Mouse (Mus musculus) hindbrain, embryonic 16.5 days (tissue): ENCODE results near the gene Tcte1. TPM values are rescaled to one million over a fixed set of nuclear protein-coding genes. Genes with fewer than 3 reads are reported as not detected.

ENCODE experiments used
- ATAC-seq: fragments of 200-750 bp; cut with Nextera tagmentation; 2 replicates; pipeline ENCODE4 v1.8.0; 2017; ENCODE audit warnings: moderate TSS enrichment, moderate library complexity
- H3K27ac ChIP-seq: fragments of 300-500 bp; sonication (generic); 2 replicates; pipeline ENCODE4 v1.5.1; 2014; ENCODE audit warnings: low read depth, mild to moderate bottlenecking, control low read depth, low read length, moderate library complexity
- H3K27me3 ChIP-seq: fragments of 300-500 bp; sonication (generic); replicated peaks from 2 replicates; pipeline ENCODE4 v1.6.1; 2014; ENCODE audit warnings: low read length; ENCODE audit not compliant: control insufficient read depth, insufficient read depth
- H3K36me3 ChIP-seq: fragments of 300-500 bp; sonication (generic); 2 replicates; pipeline ENCODE4 v1.6.1; 2014; ENCODE audit warnings: mild to moderate bottlenecking, low read length, moderate library complexity, mixed read lengths; ENCODE audit not compliant: control insufficient read depth, insufficient read depth
- H3K4me1 ChIP-seq: fragments of 300-500 bp; sonication (generic); 2 replicates; pipeline ENCODE4 v1.6.1; 2014; ENCODE audit warnings: low read depth, low read length; ENCODE audit not compliant: control insufficient read depth, insufficient read depth
- H3K4me2 ChIP-seq: fragments of 300-500 bp; sonication (generic); 2 replicates; pipeline ENCODE4 v1.6.1; 2014; ENCODE audit warnings: mild to moderate bottlenecking, low read length, control low read depth, moderate library complexity
- H3K4me3 ChIP-seq: fragments of 300-500 bp; sonication (generic); 2 replicates; pipeline ENCODE4 v1.5.1; 2014; ENCODE audit warnings: mild to moderate bottlenecking, low read length, control low read depth, moderate library complexity
- H3K9ac ChIP-seq: fragments of 300-500 bp; sonication (generic); 2 replicates; pipeline ENCODE4 v1.6.1; 2014; ENCODE audit warnings: low read depth, mild to moderate bottlenecking, control low read depth, low read length, moderate library complexity
- H3K9me3 ChIP-seq: fragments of 300-500 bp; sonication (generic); 2 replicates; pipeline ENCODE4 v1.6.1; 2014; ENCODE audit warnings: mild to moderate bottlenecking, low read length, moderate library complexity; ENCODE audit not compliant: control insufficient read depth
- WGBS: fragments of 180-500 bp; shearing (Covaris S2); extraction: QIAGEN DNeasy Blood & Tissue Kit; methylation state at CpG from one replicate; pipeline ENCODE4 v1.1.7; 2014; 5-methylcytosine and 5-hydroxymethylcytosine counted together
- polyA plus RNA-seq: library from polyadenylated mRNA; unstranded; fragments of >200 nt; fragmentation: Nextera tagmentation; extraction: Ambion mirVana; gene quantifications from 2 replicates; pipeline ENCODE4 v1.2.1, GENCODE M21; 2015

The Tcte1 gene
- polyA plus RNA-seq, 1 experiment from 2014 or later: 6.3 TPM

DNA sequence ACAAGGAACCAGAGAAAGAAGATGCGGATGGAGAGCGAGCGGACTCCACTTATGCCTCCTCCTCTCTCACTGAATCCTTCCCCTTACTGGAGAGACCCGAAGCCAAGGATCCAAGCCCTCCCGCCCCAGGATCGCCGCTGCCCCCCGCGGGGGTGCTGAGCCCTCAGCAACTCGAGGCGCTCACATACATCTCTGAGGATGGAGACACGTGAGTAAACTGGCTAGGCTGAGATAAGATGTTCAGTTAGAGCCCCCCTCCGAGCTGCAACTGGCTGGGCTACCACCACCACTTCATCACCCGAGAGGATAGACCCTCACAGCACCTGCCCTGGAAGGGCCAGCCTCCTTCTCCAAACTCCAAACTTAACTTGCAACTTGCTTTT lies 32.9 kb downstream of the Tcte1 start:
- peaks cover 2% of the 10 kb centered on the region for H3K27me3 ChIP-seq
- no peaks in the 10 kb centered on the region for H3K9me3 ChIP-seq
- H3K9ac ChIP-seq: peak overlapping the region; percentile 68
- H3K27ac ChIP-seq: no peak overlapping the region
- H3K4me2 ChIP-seq: peak overlapping the region; percentile 89
- ATAC-seq: no peak
- peaks cover 15% of the 10 kb centered on the region for H3K4me1 ChIP-seq
- peak overlapping the region; percentile 74 for H3K4me3 ChIP-seq
- 1% methylated on average over 14 of the region's 14 CpGs for WGBS
- no peaks in the 10 kb centered on the region for H3K36me3 ChIP-seq

DNA sequence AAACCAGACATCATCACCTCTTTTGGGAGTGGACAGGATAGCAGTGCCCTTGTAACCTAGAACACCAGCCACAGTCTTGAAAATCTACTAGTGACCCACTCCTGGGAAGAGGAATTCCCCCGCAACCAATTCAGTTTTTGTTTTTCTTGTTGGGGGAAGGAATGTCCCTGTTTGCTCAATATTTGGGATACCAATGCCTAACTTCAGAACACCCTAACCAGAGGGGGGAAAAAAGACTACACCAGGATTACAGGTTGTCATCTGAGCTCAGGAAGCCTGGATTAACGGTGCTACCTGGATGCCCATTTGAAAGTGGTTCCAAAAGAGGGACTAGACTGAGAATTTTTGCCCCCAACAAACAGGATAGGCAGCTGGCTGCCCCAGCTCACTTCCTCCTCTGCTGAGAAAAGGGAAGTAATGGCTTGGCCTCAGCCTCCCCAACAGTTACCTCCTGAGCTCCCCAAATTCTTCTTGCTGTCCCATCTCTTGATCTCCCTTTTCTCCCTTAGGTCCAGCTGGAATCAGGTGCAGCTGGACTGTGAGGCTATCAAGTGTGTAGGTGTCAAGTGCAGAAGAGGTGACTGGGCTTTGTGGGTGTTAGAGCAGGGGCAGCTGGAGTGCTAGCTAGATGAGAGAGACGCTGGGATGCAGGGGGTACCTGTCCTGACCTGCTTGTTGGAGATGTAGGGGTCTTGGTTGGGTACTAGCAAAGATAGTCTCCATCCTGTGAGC lies 33.4 kb downstream of the Tcte1 start:
- H3K4me3 ChIP-seq: peak overlapping the region; percentile 74
- no peak for ATAC-seq
- H3K27me3 ChIP-seq: peaks cover 2% of the 10 kb centered on the region
- peak overlapping the region; percentile 68; the same call in 1 of the 2 replicates for H3K9ac ChIP-seq
- no peaks in the 10 kb centered on the region for H3K36me3 ChIP-seq
- no peak overlapping the region for H3K27ac ChIP-seq
- H3K4me2 ChIP-seq: peak overlapping the region; percentile 89
- H3K4me1 ChIP-seq: peaks cover 15% of the 10 kb centered on the region
- no peaks in the 10 kb centered on the region for H3K9me3 ChIP-seq
- WGBS: 75% methylated on average over 3 of the region's 3 CpGs

DNA sequence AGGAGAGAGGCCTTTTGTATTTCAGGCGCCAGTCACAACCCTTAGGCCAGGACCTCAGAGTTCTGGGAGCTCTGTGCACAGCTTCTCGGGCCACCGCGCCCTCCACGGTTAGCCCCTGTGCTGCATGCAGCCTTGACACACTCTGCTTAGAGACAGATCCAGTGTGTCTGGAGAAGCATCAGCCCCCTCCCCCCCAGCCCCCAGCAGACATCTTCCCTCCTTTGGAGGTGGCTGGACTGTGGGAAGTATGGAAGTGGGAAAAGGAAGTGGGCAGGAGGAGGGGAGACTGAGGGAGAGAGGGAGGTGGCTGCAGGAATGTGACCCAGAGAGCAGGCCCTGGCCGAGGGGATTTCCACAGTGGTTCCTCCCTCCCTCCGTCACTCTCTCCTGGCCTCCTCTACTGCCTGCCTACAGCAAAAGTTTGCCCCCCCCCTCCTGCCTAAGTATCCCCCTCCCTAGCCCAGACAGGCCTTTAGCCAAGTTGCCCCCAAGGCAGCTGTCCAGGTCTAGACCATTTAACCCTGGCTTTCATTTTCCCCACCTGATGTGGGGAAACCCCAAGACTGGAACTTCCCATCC lies 34.1 kb downstream of the Tcte1 start:
- Histone ChIP-seq H3K36me3 (no peaks in the 10 kb centered on the region), H3K27ac (no peak overlapping the region), H3K4me3 (no peak overlapping the region), H3K27me3 (peaks cover 2% of the 10 kb centered on the region), H3K4me1 (peaks cover 11% of the 10 kb centered on the region), H3K4me2 (no peak overlapping the region; the same call in 1 of the 2 replicates), H3K9ac (no peak overlapping the region; the same call in none of the 2 replicates), H3K9me3 (no peaks in the 10 kb centered on the region)
- ATAC-seq: no peak
- WGBS: 69% methylated on average over 6 of the region's 7 CpGs

DNA sequence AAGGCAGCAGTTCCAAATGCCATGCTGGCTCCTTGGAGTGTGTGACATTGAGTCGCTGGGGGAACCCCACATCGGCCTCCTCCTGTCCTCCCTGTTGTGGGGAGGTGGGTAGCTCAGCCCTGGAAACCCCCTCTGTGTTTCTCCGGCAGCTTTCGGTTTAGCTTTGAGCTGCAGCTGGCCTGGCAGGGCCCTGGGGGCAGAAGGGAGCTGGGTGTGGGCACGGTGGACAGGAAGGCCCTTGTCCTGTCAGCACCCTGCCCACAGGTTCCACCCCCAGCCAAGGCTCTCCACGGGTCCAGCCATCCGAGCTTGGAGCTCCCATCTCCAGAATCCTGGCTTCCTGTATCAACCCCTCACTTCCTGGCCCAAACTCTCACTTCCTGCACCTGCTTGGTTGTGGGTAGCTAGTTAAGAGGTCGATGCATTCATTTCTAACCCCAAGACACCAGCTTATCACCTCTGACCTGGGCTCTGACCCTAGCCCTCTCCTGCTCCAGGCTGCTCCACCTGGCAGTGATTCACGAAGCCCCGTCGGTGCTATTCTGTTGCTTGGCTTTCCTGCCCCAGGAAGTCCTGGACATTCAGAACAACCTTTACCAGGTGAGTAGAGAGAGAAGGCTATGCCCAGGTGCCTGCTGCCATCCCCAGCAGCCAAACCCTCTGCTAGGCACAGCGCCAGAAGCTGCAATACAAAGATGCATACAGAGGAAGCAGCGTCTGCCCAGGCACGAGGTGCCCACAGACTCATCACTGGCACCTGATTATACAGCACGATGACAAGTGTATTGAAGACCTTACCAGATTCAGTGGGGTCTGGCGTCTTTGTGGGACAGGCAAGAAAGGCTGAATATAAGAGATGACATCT lies 35.0 kb downstream of the Tcte1 start:
- 71% methylated on average over 16 of the region's 16 CpGs for WGBS
- ATAC-seq: no peak
- Histone ChIP-seq H3K36me3 (no peaks in the 10 kb centered on the region), H3K4me1 (peaks cover 11% of the 10 kb centered on the region), H3K27me3 (peaks cover 2% of the 10 kb centered on the region), H3K4me2 (no peak overlapping the region; the same call in 1 of the 2 replicates), H3K9me3 (no peaks in the 10 kb centered on the region), H3K4me3 (no peak overlapping the region), H3K9ac (peak overlapping the region; percentile 29; the same call in 1 of the 2 replicates), H3K27ac (no peak overlapping the region)

DNA sequence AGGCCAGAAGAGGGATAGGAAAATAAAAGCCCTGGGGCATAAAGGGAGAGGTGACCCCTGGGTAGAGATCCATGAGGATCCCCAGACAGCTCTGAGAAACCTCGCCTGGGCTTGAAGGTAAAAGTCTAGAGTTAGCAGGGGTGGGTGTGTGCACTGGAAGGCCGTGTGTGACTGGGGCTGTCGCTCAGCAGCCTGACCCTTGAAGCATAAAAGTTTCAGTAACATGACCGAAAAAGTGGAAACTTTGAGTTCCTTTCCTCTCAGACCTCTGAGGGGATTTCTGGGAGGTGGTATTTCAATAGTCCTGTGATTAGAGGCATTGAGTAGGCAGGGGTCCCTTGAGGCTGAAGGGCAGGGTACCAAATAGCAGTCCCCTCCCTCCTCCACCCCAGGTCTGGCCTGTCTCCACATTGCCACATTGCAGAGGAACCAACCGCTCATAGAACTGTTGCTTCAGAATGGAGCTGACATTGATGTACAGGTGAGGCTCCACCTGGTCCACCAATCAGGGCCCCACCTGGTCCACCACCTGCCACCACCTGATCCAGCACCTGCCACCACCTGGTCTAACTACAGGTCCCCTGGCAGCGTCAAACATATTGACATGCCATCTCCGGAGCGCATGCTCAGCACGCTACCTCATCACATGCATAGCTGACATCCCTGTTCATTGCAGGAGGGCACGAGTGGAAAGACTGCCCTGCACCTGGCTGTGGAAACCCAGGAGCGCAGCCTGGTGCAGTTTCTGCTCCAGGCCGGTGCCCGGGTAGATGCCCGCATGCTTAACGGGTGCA lies 36.7 kb downstream of the Tcte1 start:
- Histone ChIP-seq H3K36me3 (no peaks in the 10 kb centered on the region), H3K27ac (no peak overlapping the region), H3K27me3 (peaks cover 2% of the 10 kb centered on the region), H3K9me3 (no peaks in the 10 kb centered on the region), H3K4me2 (no peak overlapping the region), H3K4me1 (peaks cover 17% of the 10 kb centered on the region), H3K4me3 (no peak overlapping the region), H3K9ac (no peak overlapping the region)
- no peak for ATAC-seq
- WGBS: 87% methylated on average over 15 of the region's 15 CpGs

DNA sequence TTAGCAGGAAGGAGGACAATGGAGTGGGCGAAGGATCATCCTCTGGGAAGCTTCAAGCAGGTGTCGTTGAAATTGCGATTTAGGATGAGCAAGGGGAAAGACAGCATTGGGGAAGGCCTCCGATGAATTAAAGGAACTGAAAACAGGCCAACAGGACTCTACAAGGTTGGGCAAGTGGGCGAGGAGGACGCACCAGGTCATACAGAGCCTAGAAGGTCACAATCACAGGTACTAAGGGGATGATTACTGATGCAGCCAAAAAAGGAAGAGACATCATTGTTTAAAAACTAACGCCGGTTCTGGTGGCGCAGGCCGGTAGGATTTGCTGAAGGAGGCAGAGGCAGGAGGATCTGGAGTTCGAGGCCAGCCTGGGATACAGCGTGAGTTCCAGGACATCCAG lies 40.0 kb downstream of the Tcte1 start:
- H3K9ac ChIP-seq: no peak overlapping the region
- no peak overlapping the region for H3K4me3 ChIP-seq
- no peaks in the 10 kb centered on the region for H3K9me3 ChIP-seq
- no peak overlapping the region for H3K27ac ChIP-seq
- WGBS: 80% methylated on average over 12 of the region's 12 CpGs
- no peak for ATAC-seq
- H3K4me1 ChIP-seq: peaks cover 10% of the 10 kb centered on the region
- H3K36me3 ChIP-seq: peaks cover 15% of the 10 kb centered on the region
- H3K4me2 ChIP-seq: no peak overlapping the region; the same call in 1 of the 2 replicates
- H3K27me3 ChIP-seq: no peaks in the 10 kb centered on the region

DNA sequence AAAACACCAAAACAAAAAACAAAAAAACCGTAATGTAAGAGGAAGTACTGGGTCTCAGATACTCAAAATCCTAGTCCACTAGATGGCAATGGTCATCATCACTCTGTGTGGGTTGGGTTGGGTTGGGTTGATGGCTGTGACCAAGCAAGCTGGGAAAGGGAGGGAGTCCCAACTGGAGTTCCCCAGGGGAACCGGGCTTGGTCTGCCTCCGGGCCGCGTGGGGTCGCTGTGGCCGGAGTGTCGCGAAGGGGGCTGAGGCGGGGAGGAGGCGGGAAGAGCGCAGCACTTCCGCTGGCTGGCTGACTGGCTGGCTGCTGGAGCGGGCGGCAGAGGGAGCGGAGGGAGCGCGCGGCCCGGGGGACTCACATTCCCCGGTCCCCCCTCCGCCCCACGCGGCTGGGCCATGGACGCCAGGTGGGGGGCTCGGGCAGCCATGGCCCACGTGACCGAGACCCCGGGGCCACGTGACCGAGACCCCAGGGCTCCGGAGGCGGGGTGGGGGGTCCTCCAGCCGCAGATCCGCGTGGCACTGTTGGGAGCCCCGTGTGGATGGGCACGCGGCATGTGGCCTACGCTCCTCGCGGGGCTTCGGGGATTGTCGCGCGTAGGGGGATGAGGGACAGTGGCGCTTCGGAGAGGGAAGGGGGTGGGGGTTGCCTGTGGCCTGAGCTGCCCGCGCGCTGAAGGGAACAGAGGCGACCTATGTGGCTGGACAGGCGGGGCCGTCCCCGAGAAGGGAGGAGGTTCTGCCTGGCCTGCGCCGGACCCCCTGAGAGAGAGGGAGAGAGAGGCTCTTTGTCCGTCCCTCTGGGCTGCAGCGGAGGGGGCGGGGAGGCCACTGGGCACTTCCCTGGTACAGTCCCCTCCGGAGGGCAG lies 40.7 kb downstream of the Tcte1 start, which contains the start of gene Slc35b2:
Gene Slc35b2 (plus strand): TSS at position 220 of the 876 bp plus-strand sequence.
- peak within 1 kb of the TSS; percentile 84 for H3K4me2 ChIP-seq
- no peaks in the 10 kb centered on the region for H3K9me3 ChIP-seq
- WGBS: under 1% methylated on average over 47 of the region's 61 CpGs

DNA sequence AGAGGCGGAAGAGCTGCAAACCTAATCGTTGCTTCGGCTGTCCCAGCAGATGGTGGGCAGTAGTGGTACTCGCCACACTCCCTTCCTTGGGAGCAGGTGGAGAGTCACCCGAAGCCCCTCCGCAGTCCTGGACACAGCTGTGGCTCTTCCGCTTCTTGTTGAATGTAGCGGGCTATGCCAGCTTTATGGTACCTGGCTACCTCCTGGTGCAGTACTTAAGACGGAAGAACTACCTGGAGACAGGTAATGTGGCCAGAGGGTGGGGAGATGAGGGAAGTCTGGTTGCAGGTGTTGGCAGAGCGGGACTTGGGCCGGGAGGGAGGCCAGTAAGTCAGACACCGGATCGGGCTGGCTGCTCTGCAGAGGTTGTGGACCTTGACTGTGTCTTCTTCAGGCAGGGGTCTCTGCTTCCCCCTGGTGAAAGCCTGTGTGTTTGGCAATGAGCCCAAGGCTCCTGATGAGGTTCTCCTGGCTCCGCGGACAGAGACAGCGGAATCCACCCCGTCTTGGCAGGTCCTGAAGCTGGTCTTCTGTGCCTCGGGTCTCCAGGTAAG lies 41.4 kb downstream of the Tcte1 start:
- WGBS: 7% methylated on average over 18 of the region's 18 CpGs
- peaks cover 29% of the 10 kb centered on the region for H3K36me3 ChIP-seq
- peak overlapping the region; percentile 75 for H3K9ac ChIP-seq
- peak overlapping the region; percentile 85 for H3K27ac ChIP-seq
- peak overlapping the region; percentile 84 for H3K4me2 ChIP-seq
- no peaks in the 10 kb centered on the region for H3K9me3 ChIP-seq
- peak; percentile 0; the same call in 1 of the 2 replicates for ATAC-seq
- H3K4me3 ChIP-seq: peak overlapping the region; percentile 66
- peaks cover 10% of the 10 kb centered on the region for H3K4me1 ChIP-seq
- H3K27me3 ChIP-seq: no peaks in the 10 kb centered on the region

More for the DNA sequence above, 40.7 kb downstream of the Tcte1 start, which contains the start of gene Slc35b2:
- no peaks in the 10 kb centered on the region for H3K27me3 ChIP-seq
- peak within 1 kb of the TSS; percentile 66 for H3K4me3 ChIP-seq
- H3K9ac ChIP-seq: peak within 1 kb of the TSS; percentile 75
- peak within 1 kb of the TSS; percentile 85 for H3K27ac ChIP-seq
- peak; percentile 89 for ATAC-seq
- H3K36me3 ChIP-seq: peaks cover 22% of the 10 kb centered on the region
- peaks cover 10% of the 10 kb centered on the region for H3K4me1 ChIP-seq
